Mouse (Mus musculus): ENCODE results near the gene Srpk2.

The Srpk2 gene

DNA sequence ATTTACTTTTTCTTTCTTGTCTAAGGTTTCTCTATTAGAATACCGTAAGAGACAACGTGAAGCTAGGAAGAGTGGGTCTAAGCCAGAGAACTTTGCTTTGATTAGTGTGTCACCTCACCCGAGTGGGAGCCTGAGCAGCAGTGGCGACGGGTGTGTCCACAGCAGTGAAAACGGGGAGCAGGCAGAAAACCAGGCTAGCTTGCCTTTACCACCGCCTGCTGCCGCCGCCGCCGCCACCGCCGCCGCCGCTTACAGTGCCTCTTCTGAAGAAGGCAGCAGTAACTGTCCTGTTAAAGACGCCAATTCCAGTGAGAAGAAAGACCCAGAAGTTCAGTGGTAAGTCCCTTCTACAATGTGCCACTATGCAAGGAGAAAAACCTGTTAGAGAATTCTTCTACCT lies 185.2 kb downstream of the Srpk2 start:
- DNase-seq, result no peak

DNA sequence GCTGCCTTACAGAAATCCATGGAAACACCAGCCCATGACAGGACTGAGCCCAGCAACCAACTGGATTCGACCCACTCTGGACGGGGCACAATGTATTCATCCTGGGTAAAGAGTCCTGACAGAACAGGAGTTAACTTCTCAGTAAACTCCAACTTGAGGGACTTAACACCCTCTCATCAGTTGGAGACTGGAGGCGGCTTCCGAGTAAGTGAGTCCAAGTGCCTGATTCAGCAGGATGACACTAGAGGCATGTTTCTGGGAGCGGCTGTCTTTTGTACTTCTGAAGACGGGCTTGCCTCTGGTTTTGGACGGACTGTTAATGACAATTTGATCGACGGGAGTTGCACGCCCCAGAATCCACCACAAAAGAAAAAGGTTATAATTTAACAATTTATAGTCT lies 186.5 kb downstream of the Srpk2 start:
- no peak for DNase-seq

DNA sequence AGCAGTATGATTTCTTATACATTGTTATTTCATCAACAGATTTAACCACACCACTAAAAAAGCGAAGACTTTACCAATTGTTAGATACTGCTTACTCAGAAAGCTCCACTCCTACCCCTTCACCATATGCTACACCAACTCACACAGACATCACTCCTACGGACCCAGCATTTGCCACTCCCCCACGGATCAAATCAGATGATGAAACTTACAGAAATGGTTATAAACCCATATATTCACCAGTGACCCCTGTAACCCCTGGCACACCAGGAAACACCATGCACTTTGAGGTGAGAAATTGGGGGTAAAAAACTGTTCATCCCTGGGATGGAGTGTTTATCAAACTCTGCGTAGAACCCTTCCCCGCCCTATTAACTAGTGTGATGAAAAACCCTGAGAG lies 187.5 kb downstream of the Srpk2 start:
- no peak for DNase-seq

DNA sequence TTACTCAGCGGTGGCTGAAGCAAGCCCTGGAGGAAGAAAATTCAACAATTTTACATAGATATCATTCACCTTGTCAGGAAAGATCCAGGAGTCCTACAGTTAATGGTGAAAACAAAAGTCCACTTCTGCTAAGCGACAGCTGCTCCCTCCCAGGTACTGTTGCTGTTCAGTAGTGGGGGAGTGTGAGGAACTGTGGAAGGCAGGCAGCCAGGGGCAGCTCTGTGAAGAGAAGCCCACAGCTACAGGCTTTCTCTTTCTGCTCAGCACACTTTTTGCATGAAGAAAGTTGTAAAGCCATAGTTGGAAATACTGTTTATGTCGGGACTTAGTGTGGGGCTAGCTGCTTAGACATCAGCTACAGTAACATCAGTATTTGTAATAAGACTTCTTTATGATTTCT lies 188.0 kb downstream of the Srpk2 start:
- no peak for DNase-seq

DNA sequence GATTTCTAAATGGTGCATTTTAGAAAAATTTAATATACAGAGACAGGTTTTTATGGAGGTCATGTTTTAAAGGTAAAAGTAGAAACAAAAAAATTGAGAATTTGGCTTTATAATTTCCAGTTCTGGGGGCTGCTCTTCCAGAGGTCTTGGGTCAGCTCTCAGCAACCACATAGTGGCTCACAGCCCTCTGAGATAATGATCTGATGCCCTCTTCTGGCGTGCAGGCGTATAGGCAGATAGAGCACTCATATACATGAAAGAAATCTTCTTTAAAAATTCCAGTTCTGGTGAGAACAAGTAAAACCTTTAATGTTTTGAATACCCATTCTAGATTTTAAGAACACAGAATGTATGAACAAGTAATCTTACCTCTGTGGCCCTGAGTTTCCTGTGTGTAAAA lies 193.6 kb downstream of the Srpk2 start:
- peak; percentile 30 to 36 for DNase-seq

DNA sequence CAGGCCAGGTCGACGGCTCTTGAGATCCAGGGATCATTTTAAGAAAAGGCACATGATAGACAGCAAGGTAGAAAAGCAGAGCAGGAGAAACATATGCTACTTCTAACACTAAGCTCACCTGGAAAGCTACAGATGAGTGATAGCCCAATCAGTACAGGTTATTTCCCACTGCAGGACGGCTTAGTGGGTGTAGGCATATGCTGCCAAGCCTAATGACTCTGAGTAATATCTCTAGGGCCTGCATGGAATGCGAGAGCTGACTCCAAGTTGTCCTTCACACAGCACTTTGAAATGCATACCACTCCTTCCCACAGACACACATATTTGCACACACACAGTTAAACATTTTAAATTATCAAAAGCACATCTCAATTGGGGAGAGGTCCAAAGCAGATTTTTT lies 195.2 kb downstream of the Srpk2 start:
- DNase-seq, result no peak

DNA sequence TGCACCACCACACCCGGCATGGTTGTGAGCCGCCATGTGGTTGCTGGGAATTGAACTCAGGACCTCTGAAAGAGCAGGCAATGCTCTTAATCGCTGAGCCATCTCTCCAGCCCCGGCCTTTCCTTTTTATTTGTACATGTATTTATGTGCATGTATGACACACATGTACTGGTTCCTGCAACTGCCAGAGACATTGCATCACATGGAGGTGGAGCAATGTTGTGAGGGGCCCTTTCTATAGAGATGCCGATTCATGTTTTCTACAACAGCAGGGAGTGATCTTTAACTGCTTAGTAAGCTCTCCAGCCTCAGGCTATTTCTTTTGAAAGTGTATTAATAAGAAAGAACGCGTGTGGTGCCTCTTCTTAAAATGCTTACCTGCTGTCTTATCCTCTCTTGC lies 200.6 kb downstream of the Srpk2 start:
- DNase-seq, result no peak

DNA sequence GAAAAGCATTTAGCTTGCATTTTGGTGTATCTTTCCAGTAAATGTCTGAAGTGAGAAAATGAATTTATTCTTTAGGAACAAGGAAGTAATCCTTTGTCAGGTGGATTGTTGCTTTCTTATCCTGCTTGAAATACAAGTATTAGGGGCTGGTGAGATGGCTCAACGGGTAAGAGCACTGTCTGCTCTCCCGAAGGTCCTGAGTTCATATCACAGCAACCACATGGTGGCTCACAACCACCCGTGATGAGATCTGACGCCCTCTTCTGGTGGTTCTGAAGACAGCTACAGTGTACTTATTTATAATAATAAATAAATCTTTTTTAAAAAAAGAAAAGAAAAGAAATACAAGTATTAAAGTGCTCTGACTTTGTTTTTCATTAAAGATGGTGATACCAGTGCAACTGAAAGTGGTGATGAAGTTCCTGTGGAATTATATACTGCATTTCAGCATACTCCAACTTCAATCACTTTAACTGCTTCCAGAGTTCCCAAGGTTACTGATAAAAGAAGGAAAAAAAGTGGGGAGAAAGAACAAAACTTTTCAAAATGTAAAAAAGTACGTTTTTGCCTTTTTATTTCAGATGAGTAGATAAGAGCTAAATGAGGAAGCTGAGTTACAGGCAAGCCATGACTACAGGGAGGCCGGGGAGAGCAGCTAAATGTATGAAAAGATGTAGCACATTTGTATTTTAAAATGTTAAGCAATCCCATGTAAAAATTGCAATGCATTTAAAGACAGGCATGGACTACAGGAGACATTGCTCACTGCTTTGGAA lies 211.1 kb downstream of the Srpk2 start:
- DNase-seq, result peak; percentile 36 to 49

DNA sequence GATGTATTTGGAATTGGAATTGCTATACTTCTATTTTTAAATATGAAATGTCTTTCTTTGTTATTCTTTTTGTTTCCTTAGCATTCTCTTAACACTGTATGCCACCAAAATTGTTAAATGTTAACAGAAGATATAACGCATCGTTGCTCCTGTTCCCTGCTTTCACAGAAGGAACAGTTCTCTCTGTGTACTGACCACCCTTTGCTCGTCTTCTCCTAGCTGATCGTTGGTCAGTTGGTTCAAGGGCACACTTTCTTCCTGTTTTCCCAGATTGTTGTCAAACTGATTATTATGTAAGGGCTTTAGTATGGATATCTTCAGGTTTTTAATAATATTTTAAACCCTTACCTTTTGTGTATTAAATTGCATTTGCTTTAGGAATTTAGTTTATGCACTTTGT lies 217.9 kb downstream of the Srpk2 start:
- DNase-seq, result no peak

DNA sequence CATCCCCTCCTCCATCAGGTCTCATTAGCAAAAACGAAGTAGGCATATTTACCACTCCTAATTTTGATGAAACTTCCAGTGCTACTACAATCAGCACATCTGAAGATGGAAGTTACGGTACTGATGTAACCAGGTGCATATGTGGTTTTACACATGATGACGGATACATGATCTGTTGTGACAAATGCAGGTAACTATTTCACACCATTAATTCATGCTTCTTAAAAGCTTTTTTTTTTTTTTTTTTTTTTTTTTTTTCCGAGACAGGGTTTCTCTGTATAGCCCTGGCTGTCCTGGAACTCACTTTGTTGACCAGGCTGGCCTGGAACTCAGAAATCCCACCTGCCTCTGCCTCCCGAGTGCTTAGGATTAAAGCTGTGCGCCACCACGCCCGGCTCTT lies 219.7 kb downstream of the Srpk2 start:
- DNase-seq, result no peak

DNA sequence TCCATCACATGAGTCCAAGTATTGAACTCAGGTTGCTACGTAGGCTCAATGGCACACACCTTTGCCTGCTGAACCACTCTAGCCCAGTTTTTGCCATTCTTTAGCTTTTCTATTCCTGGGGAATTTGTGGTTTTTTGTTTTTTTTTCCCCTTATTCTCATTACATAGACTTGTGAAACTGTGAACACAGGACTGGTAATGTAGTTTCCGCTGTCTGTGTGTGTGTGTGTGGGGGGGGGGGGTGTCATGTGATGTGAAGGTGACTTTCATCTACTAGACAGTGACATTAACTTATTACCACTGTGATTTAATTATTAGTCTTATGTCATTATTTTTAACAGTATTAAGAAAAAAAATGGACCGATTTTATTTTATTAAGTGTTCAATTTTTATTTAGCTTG lies 220.2 kb downstream of the Srpk2 start:
- no peak for DNase-seq

DNA sequence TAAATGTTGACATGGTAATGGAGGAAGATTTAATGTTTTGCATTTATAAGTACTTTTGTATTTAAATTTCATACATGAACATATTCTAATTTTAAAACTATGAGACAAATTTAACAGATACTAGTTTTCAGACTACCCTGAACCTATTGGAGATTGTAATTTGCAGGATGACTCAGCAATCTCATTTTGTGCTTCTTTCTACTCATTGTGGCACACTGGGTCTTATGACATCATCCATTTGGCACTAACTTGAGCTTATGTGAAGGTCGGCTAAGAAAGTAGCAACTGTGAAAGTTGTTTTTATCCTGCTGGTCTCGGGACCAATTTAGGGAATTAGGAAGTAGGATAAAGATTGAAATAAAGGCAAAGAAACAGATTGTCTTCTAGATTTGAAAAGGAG lies 222.7 kb downstream of the Srpk2 start:
- no peak for DNase-seq

DNA sequence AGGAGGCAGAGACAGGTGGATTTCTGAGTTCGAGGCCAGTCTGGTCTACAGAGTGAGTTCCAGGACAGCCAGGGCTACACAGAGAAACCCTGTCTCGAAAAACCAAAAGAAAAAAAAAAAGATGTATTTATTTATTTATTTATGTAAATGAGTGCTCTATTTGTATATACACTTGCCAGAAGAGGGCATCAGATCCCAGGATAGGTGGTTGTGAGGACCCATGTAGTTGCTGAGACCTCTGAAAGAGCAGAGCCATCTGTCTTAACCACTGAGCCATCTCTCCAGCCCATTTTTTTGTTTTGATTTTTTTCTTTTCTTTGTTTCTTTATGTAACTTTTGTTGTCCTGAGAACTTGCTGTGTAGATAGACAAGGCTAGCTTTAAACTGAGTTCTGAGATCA lies 230.9 kb downstream of the Srpk2 start:
- peak in 1 of 2 experiments; percentile 37 for DNase-seq

Measured in B cell, adult 2 months (primary cell).